Mouse (Mus musculus) neural tube, embryonic 13.5 days (tissue): ENCODE data around the gene Mark3. TPM values are rescaled to one million over a fixed set of nuclear protein-coding genes. Genes with fewer than 3 reads are reported as not detected.

Source experiments
- ATAC-seq: fragments of 200-750 bp; cut with Nextera tagmentation; 2 replicates; pipeline ENCODE4 v1.8.0; 2017; ENCODE audit warnings: low read depth, mild to moderate bottlenecking, moderate TSS enrichment, moderate library complexity
- H3K27ac ChIP-seq: fragments of 300-500 bp; sonication (generic); replicated peaks from 2 replicates; pipeline ENCODE4 v1.5.1; 2015; ENCODE audit warnings: moderate library complexity, mild to moderate bottlenecking, inconsistent platforms
- H3K27me3 ChIP-seq: fragments of 300-500 bp; sonication (generic); 2 replicates; pipeline ENCODE4 v1.6.1; 2015; ENCODE audit warnings: mild to moderate bottlenecking, inconsistent platforms
- H3K36me3 ChIP-seq: fragments of 300-500 bp; sonication (generic); 2 replicates; pipeline ENCODE4 v1.6.1; 2015; ENCODE audit warnings: mild to moderate bottlenecking, inconsistent platforms
- H3K4me1 ChIP-seq: fragments of 300-500 bp; sonication (generic); replicated peaks from 2 replicates; pipeline ENCODE4 v1.6.1; 2015; ENCODE audit warnings: inconsistent platforms
- H3K4me2 ChIP-seq: fragments of 300-500 bp; sonication (generic); 2 replicates; pipeline ENCODE4 v1.6.1; 2015; ENCODE audit warnings: inconsistent platforms, mild to moderate bottlenecking, moderate library complexity
- H3K4me3 ChIP-seq: fragments of 300-500 bp; sonication (generic); 2 replicates; pipeline ENCODE4 v1.5.1; 2015; ENCODE audit warnings: mild to moderate bottlenecking, inconsistent platforms
- H3K9ac ChIP-seq: fragments of 300-500 bp; sonication (generic); 2 replicates; pipeline ENCODE4 v1.6.1; 2015; ENCODE audit warnings: moderate library complexity, mild to moderate bottlenecking, inconsistent platforms
- H3K9me3 ChIP-seq: fragments of 300-500 bp; sonication (generic); 2 replicates; pipeline ENCODE4 v1.6.1; 2016; ENCODE audit warnings: inconsistent platforms
- WGBS: fragments of 180-500 bp; shearing (Covaris S2); methylation state at CpG from one replicate; pipeline ENCODE4 v1.1.7; 2015; 5-methylcytosine and 5-hydroxymethylcytosine counted together
- polyA plus RNA-seq: library from polyadenylated mRNA; unstranded; fragments of >200 nt; fragmentation: Nextera tagmentation; extraction: Ambion mirVana; gene quantifications from 2 replicates; pipeline ENCODE4 v1.2.1, GENCODE M21; 2015

Gene Mark3
- polyA plus RNA-seq, 1 experiment from 2014 or later = 61.5 TPM

- Histone ChIP-seq H3K9ac (no peak overlapping the region), H3K4me3 (no peak overlapping the region), H3K4me2 (no peak overlapping the region), H3K27me3 (no peaks in the 10 kb centered on the region), H3K4me1 (peaks cover 28% of the 10 kb centered on the region), H3K36me3 (peaks cover 37% of the 10 kb centered on the region), H3K27ac (no peak overlapping the region), H3K9me3 (no peaks in the 10 kb centered on the region)
- ATAC-seq = no peak
- WGBS = 86% methylated on average over 8 of the region's 8 CpGs
Measured at GRCm38 (mm10) chr12:111681305-111681704, 107.0 kb downstream of the Mark3 start.

GRCm38 (mm10) chr12:111682003-111682402, 107.7 kb downstream of the Mark3 start:
- no peaks in the 10 kb centered on the region for H3K27me3 ChIP-seq
- H3K27ac ChIP-seq = no peak overlapping the region
- no peaks in the 10 kb centered on the region for H3K9me3 ChIP-seq
- no peak overlapping the region for H3K4me2 ChIP-seq
- H3K36me3 ChIP-seq = peaks cover 37% of the 10 kb centered on the region
- ATAC-seq = no peak
- H3K4me1 ChIP-seq = peaks cover 29% of the 10 kb centered on the region
- H3K9ac ChIP-seq = no peak overlapping the region
- 78% methylated on average over 5 of the region's 5 CpGs for whole genome bisulfite sequencing
- H3K4me3 ChIP-seq = no peak overlapping the region

- Histone ChIP-seq H3K4me3 (no peak overlapping the region), H3K4me1 (peaks cover 30% of the 10 kb centered on the region), H3K27me3 (no peaks in the 10 kb centered on the region), H3K4me2 (no peak overlapping the region), H3K9ac (no peak overlapping the region), H3K9me3 (no peaks in the 10 kb centered on the region), H3K36me3 (peaks cover 37% of the 10 kb centered on the region), H3K27ac (no peak overlapping the region)
- ATAC-seq = no peak
- 71% methylated on average over 5 of the region's 5 CpGs for WGBS
Measured at GRCm38 (mm10) chr12:111682806-111683205, 108.5 kb downstream of the Mark3 start.

GRCm38 (mm10) chr12:111686390-111686789, 112.1 kb downstream of the Mark3 start:
- no peaks in the 10 kb centered on the region for H3K27me3 ChIP-seq
- peak overlapping the region; percentile 85; the same call in 1 of the 2 replicates for H3K27ac ChIP-seq
- H3K9me3 ChIP-seq = no peaks in the 10 kb centered on the region
- H3K4me2 ChIP-seq = no peak overlapping the region
- H3K36me3 ChIP-seq = peaks cover 26% of the 10 kb centered on the region
- H3K9ac ChIP-seq = no peak overlapping the region
- H3K4me3 ChIP-seq = no peak overlapping the region
- 84% methylated on average over 4 of the region's 4 CpGs for WGBS
- peaks cover 38% of the 10 kb centered on the region for H3K4me1 ChIP-seq
- ATAC-seq = no peak

- Histone ChIP-seq H3K4me2 (no peak overlapping the region), H3K36me3 (peaks cover 17% of the 10 kb centered on the region; the same call in 1 of the 2 replicates), H3K9ac (peak overlapping the region; percentile 50; the same call in 1 of the 2 replicates), H3K4me3 (no peak overlapping the region), H3K27ac (peak overlapping the region; percentile 85), H3K9me3 (no peaks in the 10 kb centered on the region), H3K4me1 (peaks cover 49% of the 10 kb centered on the region), H3K27me3 (no peaks in the 10 kb centered on the region)
- peak; percentile 64 for ATAC-seq
- 15% methylated on average over 14 of the region's 14 CpGs for WGBS
Measured at GRCm38 (mm10) chr12:111687350-111688068, 113.2 kb downstream of the Mark3 start.

GRCm38 (mm10) chr12:111688069-111688428, 113.7 kb downstream of the Mark3 start:
- H3K9me3 ChIP-seq = no peaks in the 10 kb centered on the region

GRCm38 (mm10) chr12:111689426-111689825, 115.1 kb downstream of the Mark3 start:
- no peak for ATAC-seq
- H3K27me3 ChIP-seq = no peaks in the 10 kb centered on the region
- no peak overlapping the region for H3K4me2 ChIP-seq
- peaks cover 68% of the 10 kb centered on the region for H3K4me1 ChIP-seq
- no peaks in the 10 kb centered on the region for H3K9me3 ChIP-seq
- H3K36me3 ChIP-seq = no peaks in the 10 kb centered on the region
- WGBS = 85% methylated on average over 11 of the region's 11 CpGs
- H3K9ac ChIP-seq = no peak overlapping the region
- H3K4me3 ChIP-seq = no peak overlapping the region
- no peak overlapping the region for H3K27ac ChIP-seq

More at GRCm38 (mm10) chr12:111688069-111688428, 113.7 kb downstream of the Mark3 start:
- Histone ChIP-seq H3K4me3 (no peak overlapping the region), H3K27me3 (no peaks in the 10 kb centered on the region), H3K4me2 (no peak overlapping the region), H3K27ac (peak overlapping the region; percentile 85), H3K4me1 (peaks cover 54% of the 10 kb centered on the region), H3K9ac (peak overlapping the region; percentile 50; the same call in 1 of the 2 replicates), H3K36me3 (peaks cover 11% of the 10 kb centered on the region; the same call in 1 of the 2 replicates)
- WGBS = 31% methylated on average over 2 of the region's 2 CpGs
- ATAC-seq = no peak

GRCm38 (mm10) chr12:111691346-111691872, 117.1 kb downstream of the Mark3 start:
- WGBS = 5% methylated on average over 5 of the region's 5 CpGs
- Histone ChIP-seq H3K27ac (peak overlapping the region; percentile 94), H3K4me1 (peaks cover 85% of the 10 kb centered on the region), H3K36me3 (no peaks in the 10 kb centered on the region), H3K4me2 (no peak overlapping the region), H3K9me3 (no peaks in the 10 kb centered on the region), H3K4me3 (no peak overlapping the region), H3K9ac (peak overlapping the region; percentile 38; the same call in 1 of the 2 replicates), H3K27me3 (no peaks in the 10 kb centered on the region)
- ATAC-seq = no peak

- 59% methylated on average over 5 of the region's 5 CpGs for WGBS
- Histone ChIP-seq H3K27ac (peak overlapping the region; percentile 94), H3K4me3 (no peak overlapping the region), H3K4me1 (peaks cover 70% of the 10 kb centered on the region), H3K9me3 (no peaks in the 10 kb centered on the region), H3K9ac (peak overlapping the region; percentile 59; the same call in 1 of the 2 replicates), H3K27me3 (no peaks in the 10 kb centered on the region), H3K4me2 (0 out of 2 replicates have a peak overlapping the region, but pooled peaks have one; percentile 38), H3K36me3 (no peaks in the 10 kb centered on the region)
- no peak for ATAC-seq
Measured at GRCm38 (mm10) chr12:111692899-111693298, 118.6 kb downstream of the Mark3 start.

- peak overlapping the region; percentile 59 for H3K9ac ChIP-seq
- H3K4me2 ChIP-seq = peak overlapping the region; percentile 38
- peaks cover 66% of the 10 kb centered on the region for H3K4me1 ChIP-seq
- peak; percentile 81 for ATAC-seq
- no peaks in the 10 kb centered on the region for H3K9me3 ChIP-seq
- no peak overlapping the region for H3K4me3 ChIP-seq
- 11% methylated on average over 18 of the region's 18 CpGs for whole genome bisulfite sequencing
- no peaks in the 10 kb centered on the region for H3K36me3 ChIP-seq
- H3K27me3 ChIP-seq = no peaks in the 10 kb centered on the region
- H3K27ac ChIP-seq = peak overlapping the region; percentile 94
Measured at GRCm38 (mm10) chr12:111693341-111694270, 119.3 kb downstream of the Mark3 start.

- Histone ChIP-seq H3K36me3 (no peaks in the 10 kb centered on the region), H3K4me2 (peak overlapping the region; percentile 38), H3K4me3 (no peak overlapping the region), H3K27ac (peak overlapping the region; percentile 94), H3K4me1 (peaks cover 67% of the 10 kb centered on the region), H3K9me3 (no peaks in the 10 kb centered on the region), H3K27me3 (no peaks in the 10 kb centered on the region), H3K9ac (peak overlapping the region; percentile 59)
- 2% methylated on average over 12 of the region's 12 CpGs for WGBS
- ATAC-seq = peak; percentile 29
Measured at GRCm38 (mm10) chr12:111694271-111694781, 120.0 kb downstream of the Mark3 start.
